In the genomic region with DNA sequence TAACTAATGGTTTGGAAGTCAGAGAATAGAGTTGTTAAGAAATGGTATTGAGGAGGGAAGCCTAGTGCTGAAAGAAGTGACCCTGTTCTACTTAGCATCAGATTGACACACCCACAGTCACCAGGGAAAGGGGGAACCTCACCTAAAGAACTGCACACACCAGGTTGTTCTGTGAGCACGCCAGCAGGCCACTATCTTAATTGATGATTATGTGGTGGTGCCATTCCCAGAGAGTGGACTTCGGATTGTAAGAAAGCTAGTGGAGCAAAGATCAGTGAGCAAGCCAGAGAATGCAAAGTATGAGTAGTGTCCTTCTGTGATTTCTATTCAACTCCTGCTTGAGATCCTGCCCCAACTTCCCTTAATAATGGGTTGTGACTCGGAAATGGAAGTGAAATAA, we compare ENCODE assay signal across 18 mouse cellular contexts. TPM values are rescaled to one million over a fixed set of nuclear protein-coding genes. Genes with fewer than 3 reads are reported as not detected.
DNase-seq lines count a peak whose midpoint lies in the region; ATAC-seq and TF ChIP-seq lines count a peak whose summit lies in the region.
"Had no signal": no experiment of that assay in that cellular context is flagged by ENCODE, and none has a peak within 500 bp of the region (broad histone marks: within the 10 kb centered on the region; RNA-seq: fewer than 3 reads in every experiment).

No protein-coding gene starts in this region.

- no peak for TF ChIP-seq EP300 in stomach, postnatal 0 days (optimal IDR thresholded peaks at IDR 0.05)

- no peak overlapping the region for H3K27ac ChIP-seq in intestine, embryonic 15.5 days
- H3K27ac ChIP-seq in intestine, postnatal 0 days (ENCODE audit: low read depth, low read length), result no peak overlapping the region
- no peak overlapping the region for H3K27ac ChIP-seq in intestine, embryonic 16.5 days (ENCODE audit: low read length)
- no peak overlapping the region for H3K27ac ChIP-seq in stomach, postnatal 0 days (replicated peaks)
- H3K27ac ChIP-seq in hindbrain, embryonic 12.5 days, result no peak overlapping the region
- H3K27ac ChIP-seq: embryonic facial prominence, embryonic 10.5 days; embryonic facial prominence, embryonic 12.5 days; forebrain, embryonic 13.5 days; forebrain, embryonic 15.5 days had no signal

- H3K4me3 ChIP-seq in intestine, embryonic 15.5 days (replicated peaks), result no peak overlapping the region
- H3K4me3 ChIP-seq in intestine, postnatal 0 days (ENCODE audit: low read depth, low read length), result no peak overlapping the region
- no peak overlapping the region for H3K4me3 ChIP-seq in intestine, embryonic 16.5 days (ENCODE audit: low read length)
- H3K4me3 ChIP-seq in stomach, postnatal 0 days (ENCODE audit: low read depth, low read length), result no peak overlapping the region
- no peak overlapping the region for H3K4me3 ChIP-seq in hindbrain, embryonic 12.5 days
- H3K4me3 ChIP-seq: embryonic facial prominence, embryonic 10.5 days; embryonic facial prominence, embryonic 12.5 days; forebrain, embryonic 13.5 days; forebrain, embryonic 15.5 days had no signal

- H3K9ac ChIP-seq in intestine, embryonic 15.5 days, result no peak overlapping the region
- H3K9ac ChIP-seq in intestine, postnatal 0 days (ENCODE audit: low read depth, low read length), result no peak overlapping the region
- H3K9ac ChIP-seq in intestine, embryonic 16.5 days (ENCODE audit: low read depth, low read length), result no peak overlapping the region
- no peak overlapping the region for H3K9ac ChIP-seq in stomach, postnatal 0 days (ENCODE audit: low read length)
- no peak overlapping the region for H3K9ac ChIP-seq in hindbrain, embryonic 12.5 days
- H3K9ac ChIP-seq: embryonic facial prominence, embryonic 12.5 days; forebrain, embryonic 13.5 days; forebrain, embryonic 15.5 days; forebrain, postnatal 0 days had no signal

- H3K4me1 ChIP-seq in intestine, embryonic 15.5 days (replicated peaks), result no peaks in the 10 kb centered on the region
- H3K4me1 ChIP-seq in intestine, postnatal 0 days (replicated peaks; ENCODE audit: control insufficient read depth, insufficient read depth, low read length), result no peaks in the 10 kb centered on the region
- H3K4me1 ChIP-seq in intestine, embryonic 16.5 days (ENCODE audit: control insufficient read depth, insufficient read depth, low read length), result no peaks in the 10 kb centered on the region
- H3K4me1 ChIP-seq in stomach, postnatal 0 days (replicated peaks; ENCODE audit: control insufficient read depth, insufficient read depth), result no peaks in the 10 kb centered on the region
- H3K4me1 ChIP-seq in hindbrain, embryonic 12.5 days, result no peaks in the 10 kb centered on the region
- H3K4me1 ChIP-seq: embryonic facial prominence, embryonic 10.5 days; embryonic facial prominence, embryonic 12.5 days; forebrain, embryonic 15.5 days had no signal

- ATAC-seq in intestine, embryonic 15.5 days, result peak; percentile 82
- ATAC-seq in intestine, postnatal 0 days, result no peak
- peak; percentile 79 for ATAC-seq in intestine, embryonic 16.5 days
- 0 out of 2 replicates have a peak, but pooled peaks have one; percentile 59 for ATAC-seq in stomach, postnatal 0 days (ENCODE audit: low FRiP score, low TSS enrichment)
- ATAC-seq in hindbrain, embryonic 12.5 days (ENCODE audit: low FRiP score), result no peak
- ATAC-seq: forebrain, embryonic 13.5 days; forebrain, embryonic 15.5 days; forebrain, postnatal 0 days had no signal

- no peaks in the 10 kb centered on the region for H3K36me3 ChIP-seq in intestine, embryonic 15.5 days
- no peaks in the 10 kb centered on the region for H3K36me3 ChIP-seq in intestine, postnatal 0 days (ENCODE audit: control insufficient read depth, insufficient read depth)
- no peaks in the 10 kb centered on the region for H3K36me3 ChIP-seq in intestine, embryonic 16.5 days (ENCODE audit: control insufficient read depth, insufficient read depth, low read length)
- no peaks in the 10 kb centered on the region for H3K36me3 ChIP-seq in stomach, postnatal 0 days (ENCODE audit: control insufficient read depth, insufficient read depth, low read length)
- H3K36me3 ChIP-seq in hindbrain, embryonic 12.5 days, result no peaks in the 10 kb centered on the region
- H3K36me3 ChIP-seq: embryonic facial prominence, embryonic 10.5 days; embryonic facial prominence, embryonic 12.5 days; forebrain, embryonic 15.5 days had no signal

- no peak for TF ChIP-seq CTCF in intestine, postnatal 0 days (IDR thresholded peaks at IDR 0.05; ENCODE audit: low read depth)
- TF ChIP-seq CTCF in stomach, postnatal 0 days (IDR thresholded peaks at IDR 0.05; ENCODE audit: low read depth), result no peak

- no peak overlapping the region for H3K4me2 ChIP-seq in intestine, embryonic 15.5 days (replicated peaks)
- no peak overlapping the region for H3K4me2 ChIP-seq in intestine, postnatal 0 days (replicated peaks; ENCODE audit: low read depth)
- H3K4me2 ChIP-seq in intestine, embryonic 16.5 days (ENCODE audit: low read depth, low read length), result no peak overlapping the region
- no peak overlapping the region for H3K4me2 ChIP-seq in stomach, postnatal 0 days (replicated peaks; ENCODE audit: low read depth)
- H3K4me2 ChIP-seq in hindbrain, embryonic 12.5 days (replicated peaks), result no peak overlapping the region
- H3K4me2 ChIP-seq: embryonic facial prominence, embryonic 12.5 days; forebrain, embryonic 13.5 days; forebrain, embryonic 15.5 days had no signal

- WGBS in intestine, embryonic 15.5 days, result 51% methylated on average over 3 of the region's 3 CpGs
- WGBS in intestine, postnatal 0 days, result 43% methylated on average over 3 of the region's 3 CpGs
- 60% methylated on average over 3 of the region's 3 CpGs for WGBS in intestine, embryonic 16.5 days
- WGBS in stomach, postnatal 0 days, result 68% methylated on average over 3 of the region's 3 CpGs
- 63% methylated on average over 3 of the region's 3 CpGs for WGBS in hindbrain, embryonic 12.5 days

- no peaks in the 10 kb centered on the region for H3K27me3 ChIP-seq in intestine, embryonic 15.5 days (replicated peaks)
- H3K27me3 ChIP-seq in intestine, postnatal 0 days (replicated peaks; ENCODE audit: control insufficient read depth, insufficient read depth, low read length), result no peaks in the 10 kb centered on the region
- no peaks in the 10 kb centered on the region for H3K27me3 ChIP-seq in intestine, embryonic 16.5 days (replicated peaks; ENCODE audit: control insufficient read depth, insufficient read depth, low read length)
- no peaks in the 10 kb centered on the region for H3K27me3 ChIP-seq in stomach, postnatal 0 days (ENCODE audit: control insufficient read depth, insufficient read depth, low read length)
- no peaks in the 10 kb centered on the region for H3K27me3 ChIP-seq in hindbrain, embryonic 12.5 days
- H3K27me3 ChIP-seq: embryonic facial prominence, embryonic 12.5 days; forebrain, embryonic 13.5 days; forebrain, embryonic 15.5 days had no signal

- DNase-seq in stomach, postnatal 0 days (ENCODE audit: low spot score), result no peak
- DNase-seq: adrenal gland, adult 8-10 months; adrenal gland, postnatal 14 days; adrenal gland, postnatal 36 days; cerebellum, adult 11-12 months; cerebellum, adult 2 months; cerebellum, adult 9-10 months; cerebellum, postnatal 10 days; cerebellum, postnatal 25 days; forebrain, postnatal 0 days had no signal

- no peaks in the 10 kb centered on the region for H3K9me3 ChIP-seq in intestine, embryonic 15.5 days
- H3K9me3 ChIP-seq in intestine, postnatal 0 days (ENCODE audit: control insufficient read depth), result no peaks in the 10 kb centered on the region
- no peaks in the 10 kb centered on the region for H3K9me3 ChIP-seq in intestine, embryonic 16.5 days (ENCODE audit: control insufficient read depth, low read length)
- H3K9me3 ChIP-seq in stomach, postnatal 0 days (ENCODE audit: control insufficient read depth, low read length), result no peaks in the 10 kb centered on the region
- no peaks in the 10 kb centered on the region for H3K9me3 ChIP-seq in hindbrain, embryonic 12.5 days (replicated peaks)
- H3K9me3 ChIP-seq: embryonic facial prominence, embryonic 10.5 days; embryonic facial prominence, embryonic 12.5 days; forebrain, embryonic 13.5 days; forebrain, embryonic 15.5 days had no signal

RNA-seq across cellular contexts. Expression of a gene that starts 19.6 kb away (rescaled TPM):
- 2.0 and 2.2 TPM in 2 replicates for polyA plus RNA-seq in intestine, embryonic 15.5 days (2015; fragmentation: Nextera tagmentation; extraction: Ambion mirVana)
- 0.60 and 0.69 TPM in 2 replicates for polyA plus RNA-seq in intestine, postnatal 0 days (2015; fragmentation: Nextera tagmentation; extraction: Ambion mirVana)
- polyA plus RNA-seq in intestine, embryonic 16.5 days (2015; fragmentation: Nextera tagmentation; extraction: Ambion mirVana), result 1.7 and 1.8 TPM in 2 replicates
- 1.3 and 1.4 TPM in 2 replicates for polyA plus RNA-seq in stomach, postnatal 0 days (2015; fragmentation: Nextera tagmentation; extraction: Ambion mirVana)
- polyA plus RNA-seq in hindbrain, embryonic 12.5 days (2016; fragmentation: Nextera tagmentation; extraction: Ambion mirVana), result 16.1 and 16.3 TPM in 2 replicates

Comparison
In these comparisons a context has a peak if more than half of its experiments do, and no peak if none do; other contexts are left out.
1. ATAC-seq: peak in intestine, embryonic 15.5 days (single experiment), intestine, embryonic 16.5 days (single experiment) and stomach, postnatal 0 days (single experiment); none in intestine, postnatal 0 days (single experiment) and hindbrain, embryonic 12.5 days (single experiment).